Mouse (Mus musculus) bone marrow, adult 2 months (tissue): Measurements from ENCODE around the gene Serp1.

Experiments
- CTCF ChIP-seq: fragments of 200-500 bp; IDR thresholded peaks from 2 replicates; pipeline ENCODE4 v1.5.1; 2011; ENCODE audit warnings: low read length, control low read depth; ENCODE audit not compliant: control insufficient read depth, insufficient read depth
- POLR2A ChIP-seq: fragments of 200-500 bp; IDR thresholded peaks from 2 replicates; pipeline ENCODE4 v1.6.1; 2011; ENCODE audit warnings: low read depth, mild to moderate bottlenecking, control low read depth, low read length, borderline replicate concordance; ENCODE audit not compliant: control insufficient read depth

DNA sequence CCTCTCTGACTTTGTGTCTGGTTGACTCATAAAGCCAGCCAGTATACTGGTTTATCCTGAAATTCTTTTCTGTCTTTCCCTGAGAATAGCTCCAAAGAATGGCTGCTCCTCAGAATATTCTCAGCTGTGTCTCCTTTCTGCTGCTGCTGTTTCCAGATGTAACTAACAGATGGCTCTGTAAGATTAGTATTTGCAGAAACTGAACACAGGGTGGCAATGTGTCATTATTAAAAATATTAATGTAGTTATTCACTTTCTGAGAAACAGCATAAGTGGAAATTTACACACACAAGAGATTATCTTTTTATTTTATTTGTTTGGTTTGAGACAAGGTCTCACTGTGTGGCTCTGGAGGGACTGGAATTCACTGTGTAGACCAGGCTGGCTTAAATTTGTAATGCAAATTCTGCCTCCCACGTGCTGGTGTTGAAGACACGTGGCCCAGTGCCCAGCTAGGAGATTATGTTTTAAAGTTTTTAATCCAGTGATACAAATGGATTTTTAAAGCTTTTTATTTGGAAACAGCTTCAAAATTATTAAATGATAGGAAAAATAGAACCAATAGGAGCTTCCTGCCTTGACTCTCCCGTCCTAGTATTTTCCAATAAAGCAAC lies 21.9 kb downstream of the Serp1 start:
- TF ChIP-seq POLR2A = no peak
- TF ChIP-seq CTCF = no peak
